In the genomic region with DNA sequence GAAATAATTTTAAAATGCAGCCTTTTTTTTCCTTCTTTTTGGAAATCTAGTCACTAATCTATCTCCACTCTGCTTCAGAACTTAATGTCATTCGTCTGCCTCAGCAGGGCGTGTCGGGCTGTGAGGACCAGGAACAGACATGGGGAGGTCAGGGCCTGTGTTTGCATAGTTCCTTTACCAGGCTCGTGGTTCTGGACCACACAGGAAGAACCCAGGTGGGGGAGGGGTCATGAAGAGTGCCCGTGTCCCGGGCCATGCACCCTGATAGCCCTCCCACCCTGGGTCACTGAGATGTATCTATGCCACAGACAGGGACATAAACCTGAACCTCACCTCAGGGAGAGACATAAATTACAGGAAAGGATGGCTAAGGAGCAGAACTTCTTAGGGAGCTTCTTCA, we compare ENCODE assay signal across 26 mouse cellular contexts. TPM values are rescaled to one million over a fixed set of nuclear protein-coding genes. Genes with fewer than 3 reads are reported as not detected.
DNase-seq lines count a peak whose midpoint lies in the region; ATAC-seq and TF ChIP-seq lines count a peak whose summit lies in the region.
"Had no signal": no experiment of that assay in that cellular context is flagged by ENCODE, and none has a peak within 500 bp of the region (broad histone marks: within the 10 kb centered on the region; RNA-seq: fewer than 3 reads in every experiment).

No protein-coding gene starts in this region.

- H3K4me1 ChIP-seq in lung, embryonic 15.5 days: peaks cover 8% of the 10 kb centered on the region; the same call in 1 of the 2 replicates
- H3K4me1 ChIP-seq in embryonic facial prominence, embryonic 10.5 days: peaks cover 18% of the 10 kb centered on the region
- H3K4me1 ChIP-seq in stomach, postnatal 0 days (replicated peaks; ENCODE audit: control insufficient read depth, insufficient read depth): no peaks in the 10 kb centered on the region
- H3K4me1 ChIP-seq: forebrain, embryonic 13.5 days; heart, embryonic 15.5 days had no signal

- H3K9ac ChIP-seq in lung, embryonic 15.5 days: no peak overlapping the region
- H3K9ac ChIP-seq in stomach, postnatal 0 days (ENCODE audit: low read length): no peak overlapping the region
- H3K9ac ChIP-seq: forebrain, embryonic 13.5 days; heart, embryonic 12.5 days; heart, embryonic 15.5 days; hindbrain, embryonic 14.5 days had no signal

- H3K27me3 ChIP-seq in lung, embryonic 15.5 days: no peaks in the 10 kb centered on the region
- H3K27me3 ChIP-seq in embryonic facial prominence, embryonic 10.5 days (replicated peaks; ENCODE audit: low read depth, poor library complexity, severe bottlenecking): no peaks in the 10 kb centered on the region
- no peaks in the 10 kb centered on the region for H3K27me3 ChIP-seq in stomach, postnatal 0 days (ENCODE audit: control insufficient read depth, insufficient read depth, low read length)
- H3K27me3 ChIP-seq: CH12.LX; forebrain, embryonic 13.5 days; heart, embryonic 12.5 days; heart, embryonic 15.5 days; Patski had no signal

- 37% methylated on average over 6 of the region's 6 CpGs for whole genome bisulfite sequencing in lung, embryonic 15.5 days
- WGBS in embryonic facial prominence, embryonic 10.5 days: 57% methylated on average over 6 of the region's 6 CpGs
- 43% methylated on average over 6 of the region's 6 CpGs for WGBS in stomach, postnatal 0 days

- H3K36me3 ChIP-seq in lung, embryonic 15.5 days: 0 out of 2 replicates have a peak, but pooled peaks cover 2% of the 10 kb centered on the region
- H3K36me3 ChIP-seq in embryonic facial prominence, embryonic 10.5 days (replicated peaks): peaks cover 3% of the 10 kb centered on the region; the same call in 1 of the 2 replicates
- peaks cover 4% of the 10 kb centered on the region; the same call in 1 of the 2 replicates for H3K36me3 ChIP-seq in stomach, postnatal 0 days (ENCODE audit: control insufficient read depth, insufficient read depth, low read length)
- H3K36me3 ChIP-seq: G1E had no signal

- H3K4me3 ChIP-seq in lung, embryonic 15.5 days: no peak overlapping the region
- H3K4me3 ChIP-seq in embryonic facial prominence, embryonic 10.5 days: no peak overlapping the region
- H3K4me3 ChIP-seq in stomach, postnatal 0 days (ENCODE audit: low read depth, low read length): no peak overlapping the region
- H3K4me3 ChIP-seq: forebrain, embryonic 10.5 days; forebrain, embryonic 13.5 days; gastrocnemius, adult 2 months; heart, embryonic 12.5 days; heart, embryonic 15.5 days had no signal

- no peak overlapping the region for H3K27ac ChIP-seq in lung, embryonic 15.5 days
- 0 out of 2 replicates have a peak overlapping the region, but pooled peaks have one; percentile 19 for H3K27ac ChIP-seq in embryonic facial prominence, embryonic 10.5 days (replicated peaks)
- no peak overlapping the region for H3K27ac ChIP-seq in stomach, postnatal 0 days (replicated peaks)
- H3K27ac ChIP-seq: forebrain, embryonic 10.5 days; forebrain, embryonic 13.5 days; gastrocnemius, adult 2 months; heart, embryonic 15.5 days; hindbrain, embryonic 14.5 days; hindbrain, postnatal 0 days had no signal

- no peak for TF ChIP-seq CTCF in stomach, postnatal 0 days (IDR thresholded peaks at IDR 0.05; ENCODE audit: low read depth)

- ATAC-seq in lung, embryonic 15.5 days (ENCODE audit: borderline replicate concordance, extremely low read depth, low FRiP score, low TSS enrichment): 0 out of 2 replicates have a peak, but pooled peaks have one; percentile 8
- ATAC-seq in stomach, postnatal 0 days (ENCODE audit: low FRiP score, low TSS enrichment): peak; percentile 21; the same call in 1 of the 2 replicates
- ATAC-seq: forebrain, embryonic 13.5 days; forebrain, embryonic 16.5 days; hindbrain, postnatal 0 days; inflammation-experienced regulatory T-cells, adult 6 months; intestine, embryonic 16.5 days; Patski had no signal

- TF ChIP-seq EP300 in stomach, postnatal 0 days (optimal IDR thresholded peaks at IDR 0.05): no peak

- no peak overlapping the region for H3K4me2 ChIP-seq in lung, embryonic 15.5 days
- H3K4me2 ChIP-seq in stomach, postnatal 0 days (replicated peaks; ENCODE audit: low read depth): no peak overlapping the region
- H3K4me2 ChIP-seq: forebrain, embryonic 13.5 days; heart, embryonic 12.5 days; heart, embryonic 15.5 days; hindbrain, embryonic 14.5 days had no signal

- H3K9me3 ChIP-seq in lung, embryonic 15.5 days: no peaks in the 10 kb centered on the region
- no peaks in the 10 kb centered on the region for H3K9me3 ChIP-seq in embryonic facial prominence, embryonic 10.5 days
- H3K9me3 ChIP-seq in stomach, postnatal 0 days (ENCODE audit: control insufficient read depth, low read length): no peaks in the 10 kb centered on the region
- H3K9me3 ChIP-seq: forebrain, embryonic 10.5 days; forebrain, embryonic 13.5 days; G1E; heart, embryonic 12.5 days; heart, embryonic 15.5 days had no signal

- peak; percentile 34 for DNase-seq in cerebellum, adult 9-10 months
- no peak for DNase-seq in cerebellum, postnatal 36 days
- DNase-seq in lung, postnatal 10 days: no peak
- DNase-seq in embryonic facial prominence, embryonic 10.5 days (ENCODE audit: low spot score): no peak
- no peak for DNase-seq in stomach, postnatal 0 days (ENCODE audit: low spot score)
- no peak for DNase-seq in urinary bladder, adult 18-20 months (ENCODE audit: low spot score in 2 of 2)
- DNase-seq: gastrocnemius, postnatal 14 days had no signal

RNA-seq across cellular contexts. Expression of gene Sost, which starts 7.4 kb away (rescaled TPM):
- polyA plus RNA-seq in lung, embryonic 15.5 days (2015; fragmentation: Nextera tagmentation; extraction: Ambion mirVana): 0.44 and 0.52 TPM in 2 replicates
- polyA plus RNA-seq in embryonic facial prominence, embryonic 10.5 days (2016; fragmentation: Nextera tagmentation; extraction: Ambion mirVana): 0.20 and 0.30 TPM in 2 replicates
- 0.08 TPM in 1 of 2 replicates, not detected in the other for polyA plus RNA-seq in stomach, postnatal 0 days (2015; fragmentation: Nextera tagmentation; extraction: Ambion mirVana)
- polyA plus RNA-seq: embryonic facial prominence, embryonic 11.5 days; embryonic facial prominence, embryonic 14.5 days; forebrain, embryonic 10.5 days; forebrain, embryonic 13.5 days; forebrain, embryonic 16.5 days; G1E; hindbrain, embryonic 14.5 days; inflammation-experienced regulatory T-cells, adult 6 months; Patski had no signal

RNA-seq across cellular contexts. Expression of gene Cfap97d1, which starts 9.9 kb away (rescaled TPM):
- not detected in 2 replicates for polyA plus RNA-seq in lung, embryonic 15.5 days (2015; fragmentation: Nextera tagmentation; extraction: Ambion mirVana)
- polyA plus RNA-seq in embryonic facial prominence, embryonic 10.5 days (2016; fragmentation: Nextera tagmentation; extraction: Ambion mirVana): not detected in 2 replicates
- not detected in 2 replicates for polyA plus RNA-seq in stomach, postnatal 0 days (2015; fragmentation: Nextera tagmentation; extraction: Ambion mirVana)
- polyA plus RNA-seq: brain, embryonic 14.5 days; cortical plate, adult 2 months; embryonic facial prominence, embryonic 11.5 days; embryonic facial prominence, embryonic 14.5 days; forebrain, embryonic 10.5 days; forebrain, embryonic 13.5 days; forebrain, embryonic 16.5 days; G1E; heart, embryonic 12.5 days; heart, embryonic 15.5 days; hindbrain, embryonic 11.5 days; hindbrain, embryonic 14.5 days; hindbrain, postnatal 0 days; inflammation-experienced regulatory T-cells, adult 6 months; intestine, embryonic 16.5 days; Patski had no signal

RNA-seq across cellular contexts. Expression of gene Dusp3, which starts 12.6 kb away (rescaled TPM):
- polyA plus RNA-seq in lung, embryonic 15.5 days (2015; fragmentation: Nextera tagmentation; extraction: Ambion mirVana): 18.8 and 20.0 TPM in 2 replicates
- polyA plus RNA-seq in embryonic facial prominence, embryonic 10.5 days (2016; fragmentation: Nextera tagmentation; extraction: Ambion mirVana): 11.0 and 11.7 TPM in 2 replicates
- polyA plus RNA-seq in stomach, postnatal 0 days (2015; fragmentation: Nextera tagmentation; extraction: Ambion mirVana): 21.7 and 22.8 TPM in 2 replicates

RNA-seq across cellular contexts. Expression of gene Mpp3, which starts 54.1 kb away (rescaled TPM):
- 3.8 and 3.9 TPM in 2 replicates for polyA plus RNA-seq in lung, embryonic 15.5 days (2015; fragmentation: Nextera tagmentation; extraction: Ambion mirVana)
- 8.2 and 10.3 TPM in 2 replicates for polyA plus RNA-seq in embryonic facial prominence, embryonic 10.5 days (2016; fragmentation: Nextera tagmentation; extraction: Ambion mirVana)
- 3.3 and 3.4 TPM in 2 replicates for polyA plus RNA-seq in stomach, postnatal 0 days (2015; fragmentation: Nextera tagmentation; extraction: Ambion mirVana)
- polyA plus RNA-seq: G1E had no signal
